Mouse (Mus musculus) liver, adult 2 months (tissue): ENCODE data around the gene Naaladl2.

Experiments
- CTCF ChIP-seq: fragments of 200-500 bp; IDR thresholded peaks from 2 replicates; pipeline ENCODE4 v1.5.1; 2011; ENCODE audit warnings: low read depth, low read length, control low read depth
- POLR2A ChIP-seq: fragments of 200-500 bp; IDR thresholded peaks from 2 replicates; pipeline ENCODE4 v1.6.1; 2011; ENCODE audit warnings: low read length, control low read depth; ENCODE audit not compliant: insufficient read depth; ENCODE audit errors: extremely low read depth

DNA sequence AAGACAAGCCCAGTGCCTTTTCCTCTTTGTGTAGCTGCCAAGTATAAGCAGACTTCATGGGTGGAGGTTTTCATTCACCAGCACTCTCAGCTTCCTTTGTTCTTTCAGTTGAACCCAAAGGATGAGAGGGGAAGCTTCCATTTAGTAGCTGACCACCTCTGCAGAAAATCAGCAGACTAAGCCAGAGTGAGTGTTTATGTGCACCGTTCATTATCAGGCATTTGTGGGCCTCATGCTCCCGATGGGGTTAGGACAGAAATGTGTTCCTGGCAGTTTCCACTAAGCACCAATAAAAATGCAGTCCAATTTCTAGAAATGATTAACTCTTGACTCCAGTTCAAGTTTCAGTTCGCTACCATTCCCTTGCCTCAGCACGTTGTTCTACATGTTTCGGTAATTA, 1206.8 kb downstream of the Naaladl2 start:
- TF ChIP-seq POLR2A (no peak), CTCF (no peak)
